In genomic region chr3:137300210-137300609, GRCm38 (mm10) we compare ENCODE assay signal across 21 mouse cellular contexts. TPM values are rescaled to one million over a fixed set of nuclear protein-coding genes. Genes with fewer than 3 reads are reported as not detected.
DNase-seq lines count a peak whose midpoint lies in the region; ATAC-seq lines count a peak whose summit lies in the region.
"Had no signal": no experiment of that assay in that cellular context is flagged by ENCODE, and none has a peak within 500 bp of the region (broad histone marks: within the 10 kb centered on the region; RNA-seq: fewer than 3 reads in every experiment).

No protein-coding gene starts in this region.

- ATAC-seq in common myeloid progenitor, adult 5-6 weeks (replicated peaks; ENCODE audit: low read depth, poor library complexity, severe bottlenecking), result peak; percentile 39; the same call in 1 of the 2 replicates
- ATAC-seq in megakaryocyte, adult 5-6 weeks (ENCODE audit: poor library complexity, severe bottlenecking), result peak; percentile 48
- ATAC-seq: activated CD4-positive, CD25-positive, alpha-beta regulatory T cell, adult 4 months; CD4-positive, CD25-positive, alpha-beta regulatory T cell, adult 4 months; forebrain, embryonic 13.5 days; forebrain, embryonic 15.5 days; forebrain, postnatal 0 days; Patski had no signal

- no peak for DNase-seq in embryo, embryonic 10.5 days (ENCODE audit: low spot score)
- no peak for DNase-seq in lung, postnatal 14 days
- DNase-seq in kidney, postnatal 36 days, result no peak
- DNase-seq: adrenal gland, adult 8-10 months; adrenal gland, postnatal 14 days; adrenal gland, postnatal 36 days; B cell, adult 2 months; cerebellum, adult 11-12 months; cerebellum, adult 2 months; cerebellum, adult 9-10 months; cerebellum, postnatal 10 days; cerebellum, postnatal 25 days; forebrain, postnatal 0 days had no signal

RNA-seq across cellular contexts. Expression of gene Emcn, which starts 40.7 kb away (rescaled TPM):
- total RNA-seq in common myeloid progenitor, adult 5-6 weeks (2017), result 3.2 and 3.3 TPM in 2 replicates
- not detected in 2 replicates for total RNA-seq in megakaryocyte, adult 5-6 weeks (2015)
- not detected in 2 replicates for total RNA-seq in megakaryocyte, adult 5-6 weeks (2017)
- total RNA-seq: CH12.LX had no signal
